Mouse (Mus musculus) heart, embryonic 13.5 days (tissue): ENCODE measurements around the gene Picalm. TPM values are rescaled to one million over a fixed set of nuclear protein-coding genes. Genes with fewer than 3 reads are reported as not detected.

Experiments used
- ATAC-seq: fragments of 200-750 bp; cut with Nextera tagmentation; 2 replicates; pipeline ENCODE4 v1.8.0; 2017; ENCODE audit warnings: moderate TSS enrichment; ENCODE audit not compliant: insufficient number of reproducible peaks, low FRiP score, low TSS enrichment; ENCODE audit errors: extremely low read depth
- H3K27ac ChIP-seq: fragments of 300-500 bp; sonication (generic); replicated peaks from 2 replicates; pipeline ENCODE4 v1.5.1; 2015; ENCODE audit warnings: moderate library complexity, mild to moderate bottlenecking, inconsistent platforms
- H3K27me3 ChIP-seq: fragments of 300-500 bp; sonication (generic); replicated peaks from 2 replicates; pipeline ENCODE4 v1.6.1; 2015; ENCODE audit warnings: mild to moderate bottlenecking, inconsistent platforms
- H3K36me3 ChIP-seq: fragments of 300-500 bp; sonication (generic); 2 replicates; pipeline ENCODE4 v1.6.1; 2015; ENCODE audit warnings: mild to moderate bottlenecking, inconsistent platforms
- H3K4me1 ChIP-seq: fragments of 300-500 bp; sonication (generic); 2 replicates; pipeline ENCODE4 v1.6.1; 2015; ENCODE audit warnings: inconsistent platforms
- H3K4me2 ChIP-seq: fragments of 300-500 bp; sonication (generic); 2 replicates; pipeline ENCODE4 v1.6.1; 2015; ENCODE audit warnings: inconsistent platforms, mild to moderate bottlenecking, moderate library complexity
- H3K4me3 ChIP-seq: fragments of 300-500 bp; sonication (generic); 2 replicates; pipeline ENCODE4 v1.5.1; 2015; ENCODE audit warnings: moderate library complexity, mild to moderate bottlenecking, inconsistent platforms
- H3K9ac ChIP-seq: fragments of 300-500 bp; sonication (generic); 2 replicates; pipeline ENCODE4 v1.6.1; 2015; ENCODE audit warnings: inconsistent platforms, mild to moderate bottlenecking, moderate library complexity
- H3K9me3 ChIP-seq: fragments of 300-500 bp; sonication (generic); 2 replicates; pipeline ENCODE4 v1.6.1; 2016; ENCODE audit warnings: inconsistent platforms
- WGBS: fragments of 180-500 bp; shearing (Covaris S2); methylation state at CpG from one replicate; pipeline ENCODE4 v1.1.7; 2015; ENCODE audit warnings: mixed read lengths; 5-methylcytosine and 5-hydroxymethylcytosine counted together
- polyA plus RNA-seq: library from polyadenylated mRNA; unstranded; fragments of >200 nt; fragmentation: Nextera tagmentation; extraction: Ambion mirVana; gene quantifications from 2 replicates; pipeline ENCODE4 v1.2.1, GENCODE M21; 2015

Picalm gene
- polyA plus RNA-seq, 1 experiment from 2014 or later: 29.1 TPM

DNA sequence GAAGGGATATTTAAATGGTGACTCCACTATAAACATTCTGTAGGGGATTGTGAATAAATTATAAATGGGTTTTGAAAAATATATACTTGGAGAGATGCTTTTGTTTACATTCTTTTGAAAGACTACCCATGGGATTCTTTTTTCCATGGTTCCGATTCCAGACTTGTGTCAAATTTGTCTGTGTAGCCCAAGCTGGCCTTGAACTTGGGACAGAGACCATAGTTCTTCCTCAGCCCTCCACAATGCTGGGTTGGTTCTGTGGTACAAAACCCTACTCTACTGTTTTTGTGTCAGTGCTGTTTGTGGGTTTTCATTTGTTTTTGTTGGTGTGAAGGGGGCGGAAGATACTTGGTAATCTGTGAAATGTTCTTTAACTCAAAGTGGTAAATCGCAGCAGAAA lies 2.3 kb downstream of the Picalm start:
- Histone ChIP-seq H3K4me2 (peak overlapping the region; percentile 82), H3K9me3 (no peaks in the 10 kb centered on the region), H3K27ac (peak overlapping the region; percentile 99), H3K9ac (peak overlapping the region; percentile 100), H3K27me3 (no peaks in the 10 kb centered on the region), H3K4me1 (peaks cover 52% of the 10 kb centered on the region), H3K36me3 (no peaks in the 10 kb centered on the region), H3K4me3 (peak overlapping the region; percentile 98)
- WGBS: 38% methylated on average over 3 of the region's 3 CpGs
- ATAC-seq: no peak

DNA sequence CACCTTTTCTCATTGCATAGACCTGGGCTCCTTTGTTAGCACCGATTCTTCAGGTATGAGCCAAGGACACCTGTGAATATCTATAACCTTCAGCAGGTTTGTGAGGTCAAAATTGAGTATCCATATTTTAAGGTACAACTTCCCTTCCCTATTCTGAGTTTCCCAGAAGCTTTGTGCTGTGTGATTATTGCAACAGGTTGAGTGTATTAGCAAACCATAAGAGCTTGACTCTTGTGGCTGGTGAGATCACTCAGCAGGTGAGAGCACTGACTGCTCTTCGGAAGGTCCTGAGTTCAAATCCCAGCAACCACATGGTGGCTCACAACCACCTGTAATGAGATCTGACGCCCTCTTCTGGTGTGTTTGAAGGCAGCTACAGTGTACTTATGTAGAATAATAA lies 6.7 kb downstream of the Picalm start:
- H3K36me3 ChIP-seq: no peaks in the 10 kb centered on the region
- no peak overlapping the region; the same call in 1 of the 2 replicates for H3K4me2 ChIP-seq
- 77% methylated on average over 3 of the region's 3 CpGs for WGBS
- H3K4me3 ChIP-seq: no peak overlapping the region
- peaks cover 78% of the 10 kb centered on the region for H3K4me1 ChIP-seq
- no peaks in the 10 kb centered on the region for H3K27me3 ChIP-seq
- H3K27ac ChIP-seq: no peak overlapping the region
- H3K9ac ChIP-seq: no peak overlapping the region
- no peaks in the 10 kb centered on the region for H3K9me3 ChIP-seq
- no peak for ATAC-seq

DNA sequence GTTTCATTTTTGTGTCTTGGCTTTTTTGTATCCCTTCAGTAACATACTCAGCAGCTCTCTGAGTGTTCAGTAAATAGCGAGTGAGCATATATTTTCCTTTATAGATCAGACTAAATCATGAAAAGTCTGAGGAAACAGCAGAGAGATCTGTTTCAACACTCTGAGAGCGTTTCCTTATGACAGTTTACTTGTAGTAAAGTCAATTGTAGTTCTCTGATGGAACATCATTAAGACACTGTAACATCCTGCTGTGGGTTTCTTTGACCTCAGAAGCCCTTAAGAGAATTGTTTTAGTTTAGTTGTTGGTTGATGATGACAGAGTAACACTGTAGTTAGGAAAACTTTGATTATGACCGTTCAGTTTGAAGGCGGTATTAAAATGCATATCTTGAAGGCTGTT lies 8.3 kb downstream of the Picalm start:
- no peaks in the 10 kb centered on the region for H3K36me3 ChIP-seq
- peaks cover 80% of the 10 kb centered on the region for H3K4me1 ChIP-seq
- H3K4me3 ChIP-seq: no peak overlapping the region
- no peak overlapping the region for H3K27ac ChIP-seq
- no peak for ATAC-seq
- 65% methylated on average over 4 of the region's 4 CpGs for WGBS
- H3K27me3 ChIP-seq: no peaks in the 10 kb centered on the region
- H3K9me3 ChIP-seq: no peaks in the 10 kb centered on the region
- no peak overlapping the region for H3K9ac ChIP-seq
- H3K4me2 ChIP-seq: 0 out of 2 replicates have a peak overlapping the region, but pooled peaks have one; percentile 2

DNA sequence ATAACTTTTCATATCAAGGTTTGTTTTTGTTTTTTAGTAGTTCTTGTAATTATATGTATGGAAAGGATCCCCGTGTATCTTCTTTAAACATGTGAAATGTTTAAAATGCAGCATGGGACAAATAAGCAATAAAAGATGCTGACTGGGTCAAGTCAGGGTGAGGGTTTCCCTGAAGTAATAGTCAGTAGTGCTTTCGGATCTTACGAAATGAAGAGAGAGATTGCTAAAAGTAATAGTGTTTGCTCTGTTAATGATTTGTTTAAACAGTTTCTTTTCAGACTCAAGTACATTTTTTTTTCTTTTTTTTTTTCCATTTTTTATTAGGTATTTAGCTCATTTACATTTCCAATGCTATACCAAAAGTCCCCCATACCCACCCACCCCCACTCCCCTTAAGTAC lies 10.3 kb downstream of the Picalm start:
- Histone ChIP-seq H3K27ac (no peak overlapping the region), H3K36me3 (no peaks in the 10 kb centered on the region), H3K4me1 (peaks cover 77% of the 10 kb centered on the region), H3K4me3 (no peak overlapping the region), H3K9ac (no peak overlapping the region), H3K9me3 (no peaks in the 10 kb centered on the region), H3K4me2 (no peak overlapping the region), H3K27me3 (no peaks in the 10 kb centered on the region)
- WGBS: 81% methylated on average over 3 of the region's 3 CpGs
- ATAC-seq: no peak

DNA sequence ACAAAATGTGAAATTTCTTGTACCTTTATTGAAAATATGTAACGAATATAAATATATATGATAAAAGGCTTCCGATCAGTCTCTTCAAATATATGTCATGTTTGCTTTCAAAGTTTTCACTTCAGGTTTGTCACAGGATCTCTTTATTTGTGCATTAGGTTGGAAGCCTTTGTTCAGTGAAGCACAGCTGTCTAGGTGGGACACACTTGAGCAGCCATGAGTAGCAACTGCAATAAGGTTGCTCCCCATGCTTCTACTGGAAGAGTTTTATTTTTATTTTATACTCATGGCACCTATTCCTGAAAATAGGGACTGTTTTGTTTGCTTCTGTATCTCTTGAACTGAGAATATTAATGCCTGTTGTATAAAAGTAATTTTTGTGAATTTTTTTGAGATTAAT lies 14.3 kb downstream of the Picalm start:
- WGBS: 86% methylated on average over 2 of the region's 2 CpGs
- Histone ChIP-seq H3K4me2 (peak overlapping the region; percentile 37; the same call in 1 of the 2 replicates), H3K36me3 (no peaks in the 10 kb centered on the region), H3K4me1 (peaks cover 81% of the 10 kb centered on the region), H3K9me3 (no peaks in the 10 kb centered on the region), H3K9ac (no peak overlapping the region), H3K27ac (no peak overlapping the region), H3K27me3 (no peaks in the 10 kb centered on the region), H3K4me3 (no peak overlapping the region)
- no peak for ATAC-seq

DNA sequence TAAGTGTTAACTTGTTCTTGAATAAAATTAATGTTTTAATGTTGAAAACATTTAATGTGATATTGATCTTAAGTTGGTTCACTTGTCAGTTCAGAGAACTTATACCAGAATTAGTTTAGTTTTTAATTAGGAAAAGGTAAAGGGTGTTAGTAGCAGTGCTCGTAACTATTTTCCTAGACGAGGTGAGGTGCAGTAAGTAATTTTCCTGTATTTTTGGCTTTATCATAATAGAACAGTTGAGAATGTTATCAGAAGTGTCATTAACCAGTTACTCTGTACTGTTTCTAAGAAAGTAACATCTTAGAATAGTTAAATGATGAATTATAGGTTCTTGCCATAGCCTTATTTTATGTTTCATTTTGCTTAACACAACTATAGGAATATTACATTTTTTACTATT lies 15.0 kb downstream of the Picalm start:
- H3K36me3 ChIP-seq: no peaks in the 10 kb centered on the region
- no peak overlapping the region for H3K4me3 ChIP-seq
- H3K4me2 ChIP-seq: peak overlapping the region; percentile 31; the same call in 1 of the 2 replicates
- peaks cover 76% of the 10 kb centered on the region for H3K4me1 ChIP-seq
- ATAC-seq: no peak
- 0 out of 2 replicates have a peak overlapping the region, but pooled peaks have one; percentile 24 for H3K27ac ChIP-seq
- no peak overlapping the region for H3K9ac ChIP-seq
- WGBS: 42% methylated on average over 2 of the region's 2 CpGs
- no peaks in the 10 kb centered on the region for H3K27me3 ChIP-seq
- no peaks in the 10 kb centered on the region for H3K9me3 ChIP-seq

DNA sequence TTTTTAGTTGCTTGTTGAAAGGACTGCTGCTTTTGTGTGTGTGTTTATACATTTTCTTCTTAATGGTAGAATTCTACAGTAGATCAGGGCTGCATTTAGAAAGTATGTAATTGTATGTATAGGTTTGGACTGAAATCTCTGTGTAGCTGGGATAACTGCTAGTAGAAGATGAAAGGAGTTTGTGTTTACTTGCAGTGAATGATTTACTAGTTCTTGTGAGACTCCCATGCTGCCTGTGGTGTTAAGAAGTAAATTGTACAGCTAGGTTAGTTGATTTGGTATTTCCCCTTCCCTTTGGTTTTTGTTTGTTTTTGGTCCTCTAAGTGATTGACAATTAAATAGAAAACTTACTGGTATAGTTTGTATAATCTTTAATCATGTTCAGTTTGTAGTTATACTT lies 15.4 kb downstream of the Picalm start:
- peak overlapping the region; percentile 77 for H3K9ac ChIP-seq
- 0 out of 2 replicates have a peak overlapping the region, but pooled peaks have one; percentile 6 for H3K4me3 ChIP-seq
- H3K27ac ChIP-seq: peak overlapping the region; percentile 96
- H3K27me3 ChIP-seq: no peaks in the 10 kb centered on the region
- no peak for ATAC-seq
- H3K36me3 ChIP-seq: no peaks in the 10 kb centered on the region
- no peaks in the 10 kb centered on the region for H3K9me3 ChIP-seq
- H3K4me2 ChIP-seq: peak overlapping the region; percentile 66
- H3K4me1 ChIP-seq: peaks cover 73% of the 10 kb centered on the region

DNA sequence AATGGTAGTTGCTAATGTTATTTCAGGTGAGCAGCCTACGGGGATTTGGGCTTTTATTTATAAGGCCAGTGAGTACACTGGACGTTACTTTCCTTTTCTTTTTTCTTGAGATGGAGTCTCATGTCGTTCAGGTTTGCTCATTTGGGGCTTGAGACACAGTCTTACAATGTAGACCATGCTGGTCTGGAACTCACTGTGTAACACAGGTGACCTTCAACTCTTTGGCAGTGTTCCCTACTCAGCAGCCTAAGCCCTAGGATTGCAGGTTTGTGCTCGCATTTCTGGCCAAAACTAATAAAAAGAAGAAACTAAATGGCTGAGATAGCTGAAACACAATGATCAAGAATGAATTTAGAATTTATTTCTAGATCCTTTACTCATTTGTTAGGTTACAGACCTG lies 15.9 kb downstream of the Picalm start:
- peak overlapping the region; percentile 66 for H3K4me2 ChIP-seq
- ATAC-seq: no peak
- H3K9me3 ChIP-seq: no peaks in the 10 kb centered on the region
- peak overlapping the region; percentile 77 for H3K9ac ChIP-seq
- H3K4me1 ChIP-seq: peaks cover 71% of the 10 kb centered on the region
- 28% methylated on average over 4 of the region's 4 CpGs for WGBS
- peak overlapping the region; percentile 96 for H3K27ac ChIP-seq
- H3K4me3 ChIP-seq: peak overlapping the region; percentile 32
- no peaks in the 10 kb centered on the region for H3K36me3 ChIP-seq
- H3K27me3 ChIP-seq: no peaks in the 10 kb centered on the region

DNA sequence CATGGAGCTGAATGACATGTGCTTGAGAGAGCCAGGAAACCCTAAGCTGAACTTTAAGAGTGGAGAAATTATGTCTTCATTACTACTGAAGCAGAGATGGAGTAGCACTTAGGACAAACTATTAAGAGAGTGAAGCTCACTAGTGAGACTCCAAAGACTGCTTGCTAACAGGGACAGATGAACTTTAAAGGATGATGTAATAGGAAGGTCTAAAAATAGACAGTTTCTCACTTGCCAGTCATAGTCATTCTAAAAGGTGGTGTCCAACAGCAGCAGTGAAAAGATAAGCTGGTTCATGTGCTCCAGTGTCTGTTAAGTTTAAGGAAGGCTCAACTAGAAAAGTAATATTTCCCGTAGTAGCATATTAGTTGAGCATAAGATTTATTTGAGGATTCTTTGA lies 16.3 kb downstream of the Picalm start:
- H3K9me3 ChIP-seq: no peaks in the 10 kb centered on the region
- peak overlapping the region; percentile 77 for H3K9ac ChIP-seq
- ATAC-seq: peak; percentile 78
- H3K4me2 ChIP-seq: peak overlapping the region; percentile 66
- peaks cover 4% of the 10 kb centered on the region; the same call in 1 of the 2 replicates for H3K36me3 ChIP-seq
- H3K4me1 ChIP-seq: peaks cover 71% of the 10 kb centered on the region
- WGBS: 15% methylated on average over 1 of the region's 1 CpGs
- H3K27ac ChIP-seq: peak overlapping the region; percentile 96
- H3K4me3 ChIP-seq: peak overlapping the region; percentile 32
- H3K27me3 ChIP-seq: no peaks in the 10 kb centered on the region

DNA sequence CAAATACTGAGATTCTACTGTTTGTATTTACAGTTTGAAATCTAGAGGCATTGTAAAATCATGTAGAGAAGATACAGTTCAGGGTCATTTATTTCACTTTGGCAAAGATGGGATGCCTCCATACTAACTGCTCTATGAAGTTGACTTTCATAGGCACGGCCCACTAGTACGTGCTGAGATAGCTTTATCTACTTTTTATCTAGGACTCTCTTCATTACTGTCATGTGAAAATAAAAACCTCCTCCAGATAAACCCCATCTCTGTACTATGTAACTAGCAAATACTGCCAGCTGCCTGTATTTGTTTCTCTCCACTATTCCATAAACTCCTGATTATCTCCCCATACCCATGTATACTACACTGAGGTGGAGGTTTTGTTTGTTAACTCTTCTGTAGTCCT lies 18.0 kb downstream of the Picalm start:
- Histone ChIP-seq H3K27ac (peak overlapping the region; percentile 50), H3K4me1 (peaks cover 66% of the 10 kb centered on the region), H3K9me3 (no peaks in the 10 kb centered on the region), H3K36me3 (peaks cover 12% of the 10 kb centered on the region; the same call in 1 of the 2 replicates), H3K4me2 (peak overlapping the region; percentile 44), H3K4me3 (0 out of 2 replicates have a peak overlapping the region, but pooled peaks have one; percentile 3), H3K9ac (0 out of 2 replicates have a peak overlapping the region, but pooled peaks have one; percentile 11), H3K27me3 (no peaks in the 10 kb centered on the region)
- WGBS: 11% methylated on average over 2 of the region's 2 CpGs
- no peak for ATAC-seq

DNA sequence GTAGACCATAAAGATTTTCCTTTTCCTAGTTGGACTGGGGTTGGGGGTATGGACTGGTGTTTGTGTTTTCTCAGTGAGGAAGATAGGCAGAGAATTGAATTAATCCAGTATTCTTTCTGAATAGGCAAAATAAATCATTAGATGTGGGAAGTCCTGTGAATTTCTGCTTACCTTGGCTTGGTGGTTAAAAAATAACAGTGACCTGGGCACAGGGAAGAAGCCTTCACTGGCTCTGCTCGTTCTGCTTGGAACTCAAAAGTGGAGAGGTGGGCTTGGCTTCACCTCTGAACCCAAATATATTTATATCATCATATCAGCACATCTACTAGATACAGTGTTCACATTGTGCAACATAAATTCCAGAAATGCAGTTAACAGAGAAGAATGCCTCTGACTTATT lies 18.5 kb downstream of the Picalm start:
- no peak overlapping the region for H3K9ac ChIP-seq
- H3K4me1 ChIP-seq: peaks cover 63% of the 10 kb centered on the region
- peaks cover 12% of the 10 kb centered on the region; the same call in 1 of the 2 replicates for H3K36me3 ChIP-seq
- peak overlapping the region; percentile 44 for H3K4me2 ChIP-seq
- H3K27ac ChIP-seq: no peak overlapping the region
- ATAC-seq: no peak
- no peaks in the 10 kb centered on the region for H3K9me3 ChIP-seq
- 48% methylated on average over 1 of the region's 1 CpGs for WGBS
- no peak overlapping the region for H3K4me3 ChIP-seq
- H3K27me3 ChIP-seq: no peaks in the 10 kb centered on the region

DNA sequence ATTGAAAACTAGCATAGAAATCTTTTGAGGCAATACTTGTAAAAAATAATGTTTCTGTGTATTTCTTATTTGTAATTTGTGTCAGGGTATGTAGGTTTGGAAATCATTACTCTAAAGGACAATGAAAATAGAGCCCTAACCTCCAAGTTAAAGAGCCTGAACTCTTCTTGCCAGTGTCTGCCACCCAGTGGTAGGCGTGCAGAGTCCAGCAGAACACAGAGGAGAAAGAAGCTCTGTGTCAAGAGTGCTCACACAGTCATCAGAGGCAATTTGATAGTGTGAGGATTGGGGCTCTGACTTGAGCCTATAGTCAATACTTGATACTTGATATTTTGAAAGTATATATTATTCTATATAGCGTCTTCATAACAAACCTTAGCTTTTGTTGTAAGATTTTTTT lies 20.3 kb downstream of the Picalm start:
- no peaks in the 10 kb centered on the region for H3K27me3 ChIP-seq
- WGBS: 34% methylated on average over 2 of the region's 2 CpGs
- peaks cover 15% of the 10 kb centered on the region; the same call in 1 of the 2 replicates for H3K36me3 ChIP-seq
- no peak overlapping the region for H3K4me3 ChIP-seq
- ATAC-seq: no peak
- peaks cover 52% of the 10 kb centered on the region for H3K4me1 ChIP-seq
- H3K9ac ChIP-seq: no peak overlapping the region
- no peaks in the 10 kb centered on the region for H3K9me3 ChIP-seq
- H3K27ac ChIP-seq: no peak overlapping the region
- H3K4me2 ChIP-seq: no peak overlapping the region
